Comparison of ENCODE assay signal across 8 mouse cellular contexts in genomic region chr7:121035161-121035721, GRCm38 (mm10). TPM values are rescaled to one million over a fixed set of nuclear protein-coding genes. Genes with fewer than 3 reads are reported as not detected.
DNase-seq lines count a peak whose midpoint lies in the region; ATAC-seq and TF ChIP-seq lines count a peak whose summit lies in the region.

No protein-coding gene starts in this region.

- in situ Hi-C loops in CH12.LX (cut with MboI; ENCODE audit: low pct_ligation_motif_present, low pct_unique_long_range_greater_than_20kb, low sequenced_read_pairs), result loop anchor here (10.0 kb wide), 2 partner anchors 50 to 200 kb away; partner anchors contain the start of genes Cdr2 and Mfsd13b

- TF ChIP-seq RAD21 in CH12.LX (IDR thresholded peaks at IDR 0.05; ENCODE audit: low read depth, low read length), result no peak

- H3K79me2 ChIP-seq in CH12.LX (replicated peaks; ENCODE audit: control insufficient read depth, extremely low read depth, insufficient read depth, poor library complexity, severe bottlenecking), result peaks cover 37% of the 10 kb centered on the region

- H3K4me3 ChIP-seq in CH12.LX (replicated peaks in 1 of 3; ENCODE audit: low read depth in 2 of 3, low read length in 2 of 3, poor library complexity in 1 of 3), result peak overlapping the region; percentile 76 to 99 (median 93)
- peak overlapping the region; percentile 93 for H3K4me3 ChIP-seq in intestine, embryonic 16.5 days (ENCODE audit: low read length)
- H3K4me3 ChIP-seq in lung, embryonic 14.5 days (ENCODE audit: low read depth, low read length), result peak overlapping the region; percentile 96
- H3K4me3 ChIP-seq in neural tube, embryonic 15.5 days (replicated peaks), result peak overlapping the region; percentile 97

- peaks cover 4 to 27% of the 10 kb centered on the region in 2 experiments for H3K4me1 ChIP-seq in CH12.LX (ENCODE audit: control insufficient read depth in 1 of 2, insufficient read depth in 2 of 2)
- peaks cover 19% of the 10 kb centered on the region; the same call in 1 of the 2 replicates for H3K4me1 ChIP-seq in intestine, embryonic 16.5 days (ENCODE audit: control insufficient read depth, insufficient read depth, low read length)
- 0 out of 2 replicates have a peak, but pooled peaks cover 3% of the 10 kb centered on the region for H3K4me1 ChIP-seq in lung, embryonic 14.5 days (ENCODE audit: insufficient read depth)
- peaks cover 41% of the 10 kb centered on the region for H3K4me1 ChIP-seq in neural tube, embryonic 15.5 days

- H3K4me2 ChIP-seq in CH12.LX (ENCODE audit: insufficient read depth, low read depth, poor library complexity, severe bottlenecking), result peak overlapping the region; percentile 92
- peak overlapping the region; percentile 73 for H3K4me2 ChIP-seq in intestine, embryonic 16.5 days (ENCODE audit: low read depth, low read length)
- H3K4me2 ChIP-seq in lung, embryonic 14.5 days, result peak overlapping the region; percentile 73
- peak overlapping the region; percentile 86 for H3K4me2 ChIP-seq in neural tube, embryonic 15.5 days

- peaks cover 2% of the 10 kb centered on the region for H3K27me3 ChIP-seq in CH12.LX (replicated peaks)
- no peaks in the 10 kb centered on the region for H3K27me3 ChIP-seq in intestine, embryonic 16.5 days (replicated peaks; ENCODE audit: control insufficient read depth, insufficient read depth, low read length)
- H3K27me3 ChIP-seq in lung, embryonic 14.5 days (ENCODE audit: insufficient read depth, low read length), result no peaks in the 10 kb centered on the region
- H3K27me3 ChIP-seq in neural tube, embryonic 15.5 days (replicated peaks), result peaks cover 14% of the 10 kb centered on the region

- peak; percentile 38 for DNase-seq in cerebellum, adult 9-10 months
- DNase-seq in cerebellum, postnatal 36 days, result no peak
- DNase-seq in CH12.LX (ENCODE audit: extremely low read depth), result peak; percentile 45
- peak; percentile 14 for DNase-seq in c-Kit-positive CD71-negative TER-119-negative erythroid progenitor cells, embryonic 14.5 days (ENCODE audit: low read depth)
- DNase-seq in frontal cortex, postnatal 36 days (ENCODE audit: low spot score in 2 of 2), result peak; percentile 20 to 23
- peak; percentile 77 for DNase-seq in lung, embryonic 14.5 days

- WGBS in intestine, embryonic 16.5 days, result 1% methylated on average over 23 of the region's 24 CpGs
- WGBS in lung, embryonic 14.5 days, result under 1% methylated on average over 24 of the region's 24 CpGs
- 0% methylated on average over 24 of the region's 24 CpGs for WGBS in neural tube, embryonic 15.5 days

- ATAC-seq in intestine, embryonic 16.5 days, result peak; percentile 43
- ATAC-seq in lung, embryonic 14.5 days (ENCODE audit: insufficient read depth), result peak; percentile 33
- no peak for ATAC-seq in neural tube, embryonic 15.5 days (ENCODE audit: low FRiP score)

- no peak for TF ChIP-seq CTCF in CH12.LX (conservative IDR thresholded peaks at IDR 0.05 in 1 of 2, IDR thresholded peaks at IDR 0.05 in 1 of 2; ENCODE audit: low read depth in 2 of 2, low read length in 2 of 2)
- no peak for TF ChIP-seq CTCF in lung, embryonic 14.5 days (IDR thresholded peaks at IDR 0.05; ENCODE audit: low read depth)

- peaks cover 0 to 5% of the 10 kb centered on the region in 2 experiments for H3K36me3 ChIP-seq in CH12.LX (replicated peaks in 1 of 2; ENCODE audit: control insufficient read depth in 1 of 2, insufficient read depth in 1 of 2, low read length in 1 of 2)
- no peaks in the 10 kb centered on the region for H3K36me3 ChIP-seq in intestine, embryonic 16.5 days (ENCODE audit: control insufficient read depth, insufficient read depth, low read length)
- no peaks in the 10 kb centered on the region for H3K36me3 ChIP-seq in lung, embryonic 14.5 days (ENCODE audit: insufficient read depth)
- H3K36me3 ChIP-seq in neural tube, embryonic 15.5 days, result no peaks in the 10 kb centered on the region

- TF ChIP-seq EP300 in CH12.LX (IDR thresholded peaks at IDR 0.05; ENCODE audit: low read length), result no peak

- H3K9ac ChIP-seq in CH12.LX (ENCODE audit: insufficient read depth, low read depth), result peak overlapping the region; percentile 89
- peak overlapping the region; percentile 100 for H3K9ac ChIP-seq in intestine, embryonic 16.5 days (ENCODE audit: low read depth, low read length)
- peak overlapping the region; percentile 99 for H3K9ac ChIP-seq in lung, embryonic 14.5 days
- peak overlapping the region; percentile 99 for H3K9ac ChIP-seq in neural tube, embryonic 15.5 days (replicated peaks)

- dilution Hi-C loops in CH12.LX (cut with MboI; ENCODE audit: extremely low pct_ligation_motif_present, extremely low pct_unique_long_range_greater_than_20kb, low sequenced_read_pairs), result no loop called here

- no peaks in the 10 kb centered on the region for H3K9me3 ChIP-seq in CH12.LX (replicated peaks; ENCODE audit: low read length)
- no peaks in the 10 kb centered on the region for H3K9me3 ChIP-seq in intestine, embryonic 16.5 days (ENCODE audit: control insufficient read depth, low read length)
- no peaks in the 10 kb centered on the region for H3K9me3 ChIP-seq in lung, embryonic 14.5 days (ENCODE audit: low read depth, low read length)
- no peaks in the 10 kb centered on the region for H3K9me3 ChIP-seq in neural tube, embryonic 15.5 days (replicated peaks)

- H3K27ac ChIP-seq in CH12.LX (ENCODE audit: insufficient read depth, low read depth), result peak overlapping the region; percentile 61
- H3K27ac ChIP-seq in intestine, embryonic 16.5 days (ENCODE audit: low read length), result peak overlapping the region; percentile 97
- peak overlapping the region; percentile 97 for H3K27ac ChIP-seq in lung, embryonic 14.5 days (ENCODE audit: low read depth)
- peak overlapping the region; percentile 98 for H3K27ac ChIP-seq in neural tube, embryonic 15.5 days (replicated peaks)

- TF ChIP-seq POLR2A in CH12.LX (IDR thresholded peaks at IDR 0.05; ENCODE audit: low read depth, low read length), result 0 out of 2 replicates have a peak, but pooled peaks have one; percentile 32

TF ChIP-seq in CH12.LX, 34 proteins besides CTCF, POLR2A, EP300 and RAD21 (continues in another document):
- TF ChIP-seq NRF1 (IDR thresholded peaks at IDR 0.05; ENCODE audit: low read depth, low read length), result no peak
- TF ChIP-seq SMC3 (IDR thresholded peaks at IDR 0.05; ENCODE audit: low read depth, low read length), result no peak
- no peak for TF ChIP-seq ZC3H11A (IDR thresholded peaks at IDR 0.05; ENCODE audit: low read depth, low read length)
- TF ChIP-seq POLR2AphosphoS2 (IDR thresholded peaks at IDR 0.05; ENCODE audit: low read depth, low read length), result no peak
- 0 out of 2 replicates have a peak, but pooled peaks have one; percentile 1 for TF ChIP-seq NELFE (IDR thresholded peaks at IDR 0.05; ENCODE audit: low read depth, low read length)
- TF ChIP-seq JUND (conservative IDR thresholded peaks at IDR 0.05; ENCODE audit: low read depth, low read length), result no peak
- TF ChIP-seq TBP (conservative IDR thresholded peaks at IDR 0.05; ENCODE audit: low read depth, low read length), result peak; percentile 49; the same call in 1 of the 2 replicates
- no peak for TF ChIP-seq GABPA (IDR thresholded peaks at IDR 0.05; ENCODE audit: insufficient replicate concordance, low read depth, low read length)
- TF ChIP-seq CHD1 (IDR thresholded peaks at IDR 0.05; ENCODE audit: low read depth, low read length), result no peak
- no peak for TF ChIP-seq HCFC1 (IDR thresholded peaks at IDR 0.05; ENCODE audit: low read depth, low read length)
- peak; percentile 83; the same call in 1 of the 2 replicates for TF ChIP-seq SIN3A (IDR thresholded peaks at IDR 0.05; ENCODE audit: low read length)
- no peak for TF ChIP-seq ZKSCAN1 (IDR thresholded peaks at IDR 0.05; ENCODE audit: borderline replicate concordance, low read depth, low read length)

RNA-seq across cellular contexts. Expression of gene Mettl9, which starts 1.0 kb away (rescaled TPM):
- 21.7 and 25.8 TPM in 2 replicates for total RNA-seq in CH12.LX (2012; rRNA removed)
- 75.0 and 82.4 TPM in 2 replicates for total RNA-seq in CH12.LX (2014; rRNA removed)
- 42.0 and 44.3 TPM in 2 replicates for polyA plus RNA-seq in CH12.LX (2012; ENCODE audit: insufficient read length, low read depth)
- 121 and 123 TPM in 2 replicates for polyA plus RNA-seq in intestine, embryonic 16.5 days (2015; fragmentation: Nextera tagmentation; extraction: Ambion mirVana)
- polyA plus RNA-seq in lung, embryonic 14.5 days (2014; fragmentation: Nextera tagmentation; extraction: Ambion mirVana), result 166 and 180 TPM in 2 replicates
- polyA plus RNA-seq in neural tube, embryonic 15.5 days (2015; fragmentation: Nextera tagmentation; extraction: Ambion mirVana), result 169 and 173 TPM in 2 replicates

RNA-seq across cellular contexts. Expression of gene Igsf6, which starts 39.1 kb away (rescaled TPM):
- total RNA-seq in CH12.LX (2012; rRNA removed), result not detected in 2 replicates
- not detected in 2 replicates for total RNA-seq in CH12.LX (2014; rRNA removed)
- polyA plus RNA-seq in CH12.LX (2012; ENCODE audit: insufficient read length, low read depth), result 0.19 and 0.21 TPM in 2 replicates
- polyA plus RNA-seq in intestine, embryonic 16.5 days (2015; fragmentation: Nextera tagmentation; extraction: Ambion mirVana), result 2.6 and 2.7 TPM in 2 replicates
- polyA plus RNA-seq in lung, embryonic 14.5 days (2014; fragmentation: Nextera tagmentation; extraction: Ambion mirVana), result 1.8 and 2.6 TPM in 2 replicates
- polyA plus RNA-seq in neural tube, embryonic 15.5 days (2015; fragmentation: Nextera tagmentation; extraction: Ambion mirVana), result 1.2 and 1.6 TPM in 2 replicates

RNA-seq across cellular contexts. Expression of gene Otoa, which starts 46.2 kb away (rescaled TPM):
- total RNA-seq in CH12.LX (2012; rRNA removed), result 0.04 and 0.08 TPM in 2 replicates
- total RNA-seq in CH12.LX (2014; rRNA removed), result not detected in 2 replicates
- polyA plus RNA-seq in CH12.LX (2012; ENCODE audit: insufficient read length, low read depth), result not detected in 2 replicates
- 0.06 TPM in 2 replicates for polyA plus RNA-seq in intestine, embryonic 16.5 days (2015; fragmentation: Nextera tagmentation; extraction: Ambion mirVana)
- 0.14 TPM in 2 replicates for polyA plus RNA-seq in lung, embryonic 14.5 days (2014; fragmentation: Nextera tagmentation; extraction: Ambion mirVana)
- 0.11 and 0.31 TPM in 2 replicates for polyA plus RNA-seq in neural tube, embryonic 15.5 days (2015; fragmentation: Nextera tagmentation; extraction: Ambion mirVana)

RNA-seq across cellular contexts. Expression of gene Mfsd13b, which starts 52.9 kb away (rescaled TPM):
- total RNA-seq in CH12.LX (2012; rRNA removed) (0.63 TPM in 1 of 2 replicates, not detected in the other), CH12.LX (2014; rRNA removed) (not detected in 2 replicates)
- polyA plus RNA-seq in CH12.LX (2012; ENCODE audit: insufficient read length, low read depth), result not detected in 2 replicates
- polyA plus RNA-seq in intestine, embryonic 16.5 days (2015; fragmentation: Nextera tagmentation; extraction: Ambion mirVana), result 0.38 and 0.99 TPM in 2 replicates
- 0.14 TPM in 1 of 2 replicates, not detected in the other for polyA plus RNA-seq in lung, embryonic 14.5 days (2014; fragmentation: Nextera tagmentation; extraction: Ambion mirVana)
- polyA plus RNA-seq in neural tube, embryonic 15.5 days (2015; fragmentation: Nextera tagmentation; extraction: Ambion mirVana), result 0.22 and 0.28 TPM in 2 replicates

RNA-seq across cellular contexts. Expression of gene Cdr2, which starts 53.1 kb away (rescaled TPM):
- total RNA-seq in CH12.LX (2012; rRNA removed), result 5.7 and 10.5 TPM in 2 replicates
- 9.5 and 10.4 TPM in 2 replicates for total RNA-seq in CH12.LX (2014; rRNA removed)
- 8.7 and 9.5 TPM in 2 replicates for polyA plus RNA-seq in CH12.LX (2012; ENCODE audit: insufficient read length, low read depth)
- polyA plus RNA-seq in intestine, embryonic 16.5 days (2015; fragmentation: Nextera tagmentation; extraction: Ambion mirVana), result 15.7 and 19.8 TPM in 2 replicates
- 13.4 and 13.5 TPM in 2 replicates for polyA plus RNA-seq in lung, embryonic 14.5 days (2014; fragmentation: Nextera tagmentation; extraction: Ambion mirVana)
- 14.0 and 14.5 TPM in 2 replicates for polyA plus RNA-seq in neural tube, embryonic 15.5 days (2015; fragmentation: Nextera tagmentation; extraction: Ambion mirVana)

Comparison
In these comparisons a context has a peak if more than half of its experiments do, and no peak if none do; other contexts are left out.
1. DNase-seq: peak in cerebellum, adult 9-10 months (single experiment), CH12.LX (single experiment), c-Kit-positive CD71-negative TER-119-negative erythroid progenitor cells, embryonic 14.5 days (single experiment), frontal cortex, postnatal 36 days (2 of 2) and lung, embryonic 14.5 days (single experiment); none in cerebellum, postnatal 36 days (0 of 2).
2. Peak in every context shown above with its lines, with median percentiles within 50 percentile points of each other: H3K27ac ChIP-seq, H3K4me2 ChIP-seq, H3K4me3 ChIP-seq and H3K9ac ChIP-seq.